Mouse (Mus musculus) midbrain, postnatal 0 days (tissue): ENCODE data around the gene Slpi. TPM values are rescaled to one million over a fixed set of nuclear protein-coding genes. Genes with fewer than 3 reads are reported as not detected.

Source experiments
- ATAC-seq: fragments of 200-750 bp; cut with Nextera tagmentation; 2 replicates; pipeline ENCODE4 v1.8.0; 2017; ENCODE audit warnings: moderate number of reproducible peaks, mild to moderate bottlenecking, moderate TSS enrichment, moderate library complexity; ENCODE audit not compliant: low FRiP score
- DNase-seq: peaks from one replicate; pipeline ENCODE4 v3.0.0-alpha.2; 2015; ENCODE audit warnings: low spot score
- H3K27ac ChIP-seq: fragments of 300-500 bp; sonication (generic); 2 replicates; pipeline ENCODE4 v1.5.1; 2014; ENCODE audit warnings: low read depth, mild to moderate bottlenecking, low read length, mixed read lengths
- H3K27me3 ChIP-seq: fragments of 300-500 bp; sonication (generic); 2 replicates; pipeline ENCODE4 v1.6.1; 2014; ENCODE audit warnings: low read length, control low read depth, mixed read lengths; ENCODE audit not compliant: insufficient read depth
- H3K36me3 ChIP-seq: fragments of 300-500 bp; sonication (generic); 2 replicates; pipeline ENCODE4 v1.6.1; 2014; ENCODE audit warnings: low read length, control low read depth, mixed read lengths; ENCODE audit not compliant: insufficient read depth
- H3K4me1 ChIP-seq: fragments of 300-500 bp; sonication (generic); 2 replicates; pipeline ENCODE4 v1.6.1; 2014; ENCODE audit warnings: mild to moderate bottlenecking, control low read depth, antibody characterized with exemption, low read length, mixed read lengths; ENCODE audit not compliant: insufficient read depth
- H3K4me2 ChIP-seq: fragments of 300-500 bp; sonication (generic); 2 replicates; pipeline ENCODE4 v1.6.1; 2014; ENCODE audit warnings: low read depth, mild to moderate bottlenecking, low read length, mixed read lengths; ENCODE audit not compliant: poor library complexity, severe bottlenecking
- H3K4me3 ChIP-seq: fragments of 300-500 bp; sonication (generic); 2 replicates; pipeline ENCODE4 v1.5.1; 2014; ENCODE audit warnings: low read depth, mild to moderate bottlenecking, low read length, moderate library complexity
- H3K9ac ChIP-seq: fragments of 300-500 bp; sonication (generic); replicated peaks from 2 replicates; pipeline ENCODE4 v1.6.1; 2014; ENCODE audit warnings: mild to moderate bottlenecking, low read length, moderate library complexity, mixed read lengths; ENCODE audit not compliant: poor library complexity, severe bottlenecking
- H3K9me3 ChIP-seq: fragments of 300-500 bp; sonication (generic); 2 replicates; pipeline ENCODE4 v1.6.1; 2016; ENCODE audit warnings: low read length, control low read depth
- CTCF ChIP-seq: IDR thresholded peaks from 2 replicates; pipeline ENCODE4 v1.5.1; 2016; ENCODE audit warnings: antibody characterized with exemption, mild to moderate bottlenecking
- WGBS: fragments of 180-500 bp; shearing (Covaris S2); extraction: QIAGEN DNeasy Blood & Tissue Kit; methylation state at CpG from one replicate; pipeline ENCODE4 v1.1.7; 2014; 5-methylcytosine and 5-hydroxymethylcytosine counted together
- polyA plus RNA-seq: library from polyadenylated mRNA; unstranded; fragments of >200 nt; fragmentation: Nextera tagmentation; extraction: Ambion mirVana; gene quantifications from 2 replicates; pipeline ENCODE4 v1.2.1, GENCODE M21; 2015
- total RNA-seq: library from RNA; depleted of rRNA; stranded (reverse); fragments of >200 nt; gene quantifications from 2 replicates; pipeline ENCODE4 v1.2.3, GENCODE M21; 2014

Gene Slpi
- total and polyA plus RNA-seq, 2 experiments from 2014 or later = 0.36 TPM; not detected in 1

DNA sequence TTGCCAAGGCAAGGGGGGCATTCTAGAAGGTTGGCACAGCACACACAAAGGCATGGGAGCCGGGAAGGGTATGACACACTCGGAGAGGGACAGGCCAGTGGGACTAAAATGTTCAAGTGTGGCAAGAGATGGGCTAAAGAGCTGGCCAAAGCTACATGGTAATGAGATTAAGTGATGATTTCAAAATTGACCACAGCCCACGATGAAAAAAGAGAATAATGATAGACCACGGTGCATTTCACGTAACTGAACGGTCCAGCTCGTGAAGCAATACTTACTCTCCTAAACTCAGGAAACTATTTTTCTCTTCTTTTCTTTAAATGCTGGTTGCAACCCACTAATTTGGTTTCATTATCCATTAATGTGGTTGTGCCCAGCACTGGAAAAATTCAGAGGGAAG lies 7.2 kb upstream of the Slpi start:
- DNase-seq (no peak), ATAC-seq (no peak)
- no peak overlapping the region for H3K9ac ChIP-seq
- H3K4me3 ChIP-seq = no peak overlapping the region
- 93% methylated on average over 7 of the region's 7 CpGs for WGBS
- peaks cover 5% of the 10 kb centered on the region; the same call in 1 of the 2 replicates for H3K9me3 ChIP-seq
- H3K4me2 ChIP-seq = no peak overlapping the region
- H3K27me3 ChIP-seq = peaks cover 27% of the 10 kb centered on the region
- no peaks in the 10 kb centered on the region for H3K4me1 ChIP-seq
- H3K27ac ChIP-seq = no peak overlapping the region
- no peaks in the 10 kb centered on the region for H3K36me3 ChIP-seq
- TF ChIP-seq CTCF = no peak

DNA sequence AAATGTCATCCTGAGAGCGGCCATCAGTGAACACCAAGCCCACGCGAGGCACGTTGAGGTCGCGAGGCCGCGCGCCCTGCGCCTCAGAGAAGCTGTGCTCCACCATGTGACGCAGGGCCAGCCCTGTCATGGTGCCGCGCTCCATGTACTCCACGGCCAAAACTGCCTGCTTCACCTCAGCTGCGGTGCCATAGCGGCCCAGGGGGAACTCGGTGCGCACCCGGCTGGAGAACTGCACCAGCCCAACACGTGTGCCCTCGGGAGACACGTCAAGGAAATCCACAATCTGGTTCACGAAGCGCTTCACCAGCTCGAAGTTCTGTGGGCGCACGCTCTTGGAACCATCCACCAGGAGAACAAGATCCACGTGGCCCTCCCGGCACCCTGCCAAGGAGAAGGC lies 4.2 kb upstream of the Slpi start:
- Histone ChIP-seq H3K27me3 (0 out of 2 replicates have a peak, but pooled peaks cover 5% of the 10 kb centered on the region), H3K36me3 (no peaks in the 10 kb centered on the region), H3K27ac (no peak overlapping the region), H3K9ac (no peak overlapping the region), H3K4me3 (no peak overlapping the region), H3K9me3 (peaks cover 5% of the 10 kb centered on the region; the same call in 1 of the 2 replicates), H3K4me1 (0 out of 2 replicates have a peak, but pooled peaks cover 3% of the 10 kb centered on the region), H3K4me2 (no peak overlapping the region)
- no peak for DNase-seq
- WGBS = 78% methylated on average over 29 of the region's 29 CpGs
- no peak for ATAC-seq
- no peak for TF ChIP-seq CTCF

DNA sequence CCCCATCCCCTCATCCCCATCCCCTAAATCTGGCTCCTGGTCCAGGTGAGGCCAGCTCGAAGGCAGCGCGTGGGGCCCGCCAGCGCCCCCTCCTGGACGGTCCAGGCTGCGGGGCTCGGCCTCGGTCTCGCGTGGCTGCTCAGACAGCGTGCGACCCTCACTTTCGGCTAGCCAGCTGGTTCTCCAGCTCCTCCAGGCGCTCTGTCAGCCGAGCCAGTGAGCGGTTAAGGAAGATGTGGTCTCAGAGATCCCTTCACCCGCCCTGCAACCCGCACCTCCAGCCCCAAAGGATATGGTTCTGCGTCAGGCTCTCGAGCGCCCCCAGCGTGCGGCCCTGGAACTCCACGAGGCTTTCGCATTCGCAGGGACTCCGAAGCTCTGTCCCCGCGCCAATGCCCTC lies 604 bp upstream of the Slpi start:
- Histone ChIP-seq H3K9me3 (no peaks in the 10 kb centered on the region), H3K27ac (peak overlapping the region; percentile 38; the same call in 1 of the 2 replicates), H3K9ac (peak overlapping the region; percentile 54), H3K27me3 (0 out of 2 replicates have a peak, but pooled peaks cover 5% of the 10 kb centered on the region), H3K4me1 (0 out of 2 replicates have a peak, but pooled peaks cover 3% of the 10 kb centered on the region), H3K4me3 (peak overlapping the region; percentile 45), H3K36me3 (no peaks in the 10 kb centered on the region), H3K4me2 (peak overlapping the region; percentile 66)
- peak; percentile 86 for TF ChIP-seq CTCF
- DNase-seq (peak; percentile 86), ATAC-seq (peak; percentile 81)
- 0% methylated on average over 30 of the region's 30 CpGs for whole genome bisulfite sequencing

DNA sequence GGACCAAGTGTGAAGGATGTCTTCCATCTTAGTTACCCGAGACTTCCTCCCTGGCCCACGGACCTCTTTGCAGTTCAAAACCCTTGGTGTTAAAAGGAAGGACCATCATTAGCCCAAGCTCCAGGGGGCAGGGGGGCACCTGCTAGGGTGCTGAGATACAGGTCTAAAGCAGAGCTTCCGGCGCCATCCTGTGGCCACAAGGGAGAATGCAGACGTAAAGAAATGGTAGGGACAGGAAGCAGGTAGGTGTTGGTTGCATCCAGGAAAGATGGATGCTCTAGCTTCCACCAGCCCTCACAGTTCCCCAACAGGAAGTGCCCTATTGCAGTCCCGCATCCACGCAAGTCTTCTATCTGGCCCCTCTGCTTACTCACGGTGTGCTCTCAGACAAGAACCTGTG lies 1.9 kb downstream of the Slpi start:
- Histone ChIP-seq H3K4me3 (no peak overlapping the region), H3K9ac (no peak overlapping the region), H3K27ac (no peak overlapping the region), H3K4me1 (0 out of 2 replicates have a peak, but pooled peaks cover 3% of the 10 kb centered on the region), H3K9me3 (no peaks in the 10 kb centered on the region), H3K4me2 (no peak overlapping the region), H3K27me3 (no peaks in the 10 kb centered on the region), H3K36me3 (no peaks in the 10 kb centered on the region)
- 29% methylated on average over 8 of the region's 8 CpGs for WGBS
- DNase-seq = peak; percentile 57
- ATAC-seq = no peak
- TF ChIP-seq CTCF = peak; percentile 80

DNA sequence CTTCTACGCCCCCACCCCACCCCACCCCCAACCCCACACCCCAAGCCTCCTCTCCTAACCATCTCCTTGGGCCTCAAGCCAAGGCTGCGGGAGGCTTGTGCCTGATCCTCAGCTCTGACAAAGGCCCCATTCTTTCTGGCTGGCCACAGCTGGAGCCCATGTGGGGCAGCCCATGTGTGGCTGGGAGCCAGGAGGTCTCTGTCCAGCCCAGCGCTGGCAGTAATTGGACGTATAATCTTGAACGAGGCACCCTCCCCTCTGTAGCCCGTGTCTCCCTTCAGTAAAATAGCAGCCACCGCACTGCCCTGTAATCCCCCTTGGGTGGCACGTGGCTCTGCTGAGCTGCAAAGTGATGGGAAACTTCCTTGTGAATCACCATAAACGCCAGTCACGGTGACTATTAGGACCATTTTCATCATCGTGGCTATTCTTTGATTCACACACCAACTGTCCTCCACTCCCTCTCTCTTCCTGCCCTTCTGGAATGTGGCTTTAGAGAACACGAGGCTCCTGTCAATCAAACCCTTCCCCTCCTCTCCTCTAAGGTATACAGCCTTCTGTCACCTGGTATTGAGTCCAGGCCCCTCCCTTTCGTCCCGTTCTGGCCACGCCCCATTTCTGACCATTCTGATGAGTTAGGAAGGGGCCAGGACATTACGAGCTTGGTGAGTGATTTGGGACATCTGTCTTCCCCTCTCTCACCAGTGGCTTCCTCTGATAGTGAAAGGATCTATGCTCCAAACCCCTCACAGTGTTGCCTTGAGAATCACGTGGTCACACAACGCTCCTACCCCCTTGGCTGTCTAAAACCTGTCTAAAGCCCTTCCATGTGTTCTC lies 2.8 kb downstream of the Slpi start:
- no peaks in the 10 kb centered on the region for H3K9me3 ChIP-seq
- no peak overlapping the region for H3K4me3 ChIP-seq
- ATAC-seq (peak; percentile 70; the same call in 1 of the 2 replicates), DNase-seq (peak; percentile 82)
- no peak overlapping the region for H3K27ac ChIP-seq
- 6% methylated on average over 18 of the region's 18 CpGs for WGBS
- H3K4me1 ChIP-seq = 0 out of 2 replicates have a peak, but pooled peaks cover 3% of the 10 kb centered on the region
- TF ChIP-seq CTCF = no peak
- no peaks in the 10 kb centered on the region for H3K27me3 ChIP-seq
- no peak overlapping the region for H3K9ac ChIP-seq
- peak overlapping the region; percentile 15; the same call in 1 of the 2 replicates for H3K4me2 ChIP-seq
- no peaks in the 10 kb centered on the region for H3K36me3 ChIP-seq
